Mouse (Mus musculus) lung, embryonic 16.5 days (tissue): ENCODE measurements around the gene Cop1. TPM values are rescaled to one million over a fixed set of nuclear protein-coding genes. Genes with fewer than 3 reads are reported as not detected.

Source experiments
- ATAC-seq: fragments of 200-750 bp; cut with Nextera tagmentation; 2 replicates; pipeline ENCODE4 v1.8.0; 2017; ENCODE audit warnings: low read depth, mild to moderate bottlenecking, moderate library complexity
- H3K27ac ChIP-seq: fragments of 300-500 bp; sonication (generic); 2 replicates; pipeline ENCODE4 v1.5.1; 2014; ENCODE audit warnings: mild to moderate bottlenecking, control low read depth, low read length
- H3K27me3 ChIP-seq: fragments of 300-500 bp; sonication (generic); 2 replicates; pipeline ENCODE4 v1.6.1; 2014; ENCODE audit warnings: low read depth, low read length, mixed read lengths; ENCODE audit not compliant: control insufficient read depth, insufficient read depth
- H3K36me3 ChIP-seq: fragments of 300-500 bp; sonication (generic); 2 replicates; pipeline ENCODE4 v1.6.1; 2014; ENCODE audit warnings: low read length; ENCODE audit not compliant: control insufficient read depth, insufficient read depth
- H3K4me1 ChIP-seq: fragments of 300-500 bp; sonication (generic); replicated peaks from 2 replicates; pipeline ENCODE4 v1.6.1; 2014; ENCODE audit warnings: low read length, mixed read lengths; ENCODE audit not compliant: control insufficient read depth, insufficient read depth
- H3K4me2 ChIP-seq: fragments of 300-500 bp; sonication (generic); 2 replicates; pipeline ENCODE4 v1.6.1; 2014; ENCODE audit warnings: low read depth, low read length, control low read depth
- H3K4me3 ChIP-seq: fragments of 300-500 bp; sonication (generic); 2 replicates; pipeline ENCODE4 v1.5.1; 2014; ENCODE audit warnings: mild to moderate bottlenecking, low read length, control low read depth
- H3K9ac ChIP-seq: fragments of 300-500 bp; sonication (generic); 2 replicates; pipeline ENCODE4 v1.6.1; 2014; ENCODE audit warnings: low read length, control low read depth
- H3K9me3 ChIP-seq: fragments of 300-500 bp; sonication (generic); 2 replicates; pipeline ENCODE4 v1.6.1; 2016; ENCODE audit warnings: low read length; ENCODE audit not compliant: control insufficient read depth
- WGBS: fragments of 180-500 bp; shearing (Covaris S2); extraction: QIAGEN DNeasy Blood & Tissue Kit; methylation state at CpG from one replicate; pipeline ENCODE4 v1.1.7; 2014; 5-methylcytosine and 5-hydroxymethylcytosine counted together
- polyA plus RNA-seq: library from polyadenylated mRNA; unstranded; fragments of >200 nt; fragmentation: Nextera tagmentation; extraction: Ambion mirVana; gene quantifications from 2 replicates; pipeline ENCODE4 v1.2.1, GENCODE M21; 2015

Cop1 gene
- polyA plus RNA-seq, 1 experiment from 2014 or later = 12.7 TPM

DNA sequence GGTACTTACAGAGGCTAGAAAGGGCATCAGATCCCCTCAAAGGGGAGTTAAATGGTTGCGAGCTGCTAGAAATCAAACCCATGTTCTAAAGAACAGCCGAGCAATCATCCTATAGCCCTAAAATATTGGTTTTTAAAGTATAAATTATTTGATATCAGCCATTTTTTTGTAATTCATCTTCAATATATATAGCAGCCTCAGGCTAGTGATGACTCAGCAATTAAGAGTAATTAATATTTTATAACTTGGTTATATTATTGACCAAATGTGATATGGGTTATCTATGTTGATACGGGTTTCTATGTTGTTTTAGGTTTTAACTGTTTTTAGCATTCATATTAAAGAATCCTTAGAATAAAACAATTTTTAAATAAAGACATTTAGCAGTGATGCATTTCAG lies 31.7 kb downstream of the Cop1 start:
- Histone ChIP-seq H3K4me1 (no peaks in the 10 kb centered on the region), H3K9ac (no peak overlapping the region), H3K36me3 (peaks cover 3% of the 10 kb centered on the region; the same call in 1 of the 2 replicates), H3K9me3 (no peaks in the 10 kb centered on the region), H3K4me3 (no peak overlapping the region), H3K27me3 (no peaks in the 10 kb centered on the region), H3K27ac (no peak overlapping the region), H3K4me2 (no peak overlapping the region)
- ATAC-seq = no peak
- WGBS = 88% methylated on average over 3 of the region's 3 CpGs

DNA sequence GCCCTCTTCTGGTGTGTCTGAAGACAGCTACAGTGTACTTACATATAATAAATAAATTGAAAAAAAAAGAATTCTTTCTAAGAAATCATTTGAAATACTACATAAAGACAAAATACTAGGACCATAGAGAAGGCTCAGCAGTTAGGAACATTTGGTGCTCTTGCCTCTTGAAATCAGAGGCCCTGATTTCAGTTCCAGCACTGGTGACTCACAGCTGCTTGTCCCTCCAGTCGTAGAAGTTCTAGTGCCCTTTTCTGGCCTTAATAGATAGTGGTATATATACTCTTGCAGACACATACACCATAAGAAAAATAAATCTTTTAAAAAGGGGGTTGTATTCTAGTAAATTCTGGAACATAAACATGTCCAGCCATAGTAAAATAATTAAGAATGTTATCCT lies 48.0 kb downstream of the Cop1 start:
- Histone ChIP-seq H3K4me3 (no peak overlapping the region), H3K27me3 (no peaks in the 10 kb centered on the region), H3K36me3 (peaks cover 8% of the 10 kb centered on the region), H3K9ac (no peak overlapping the region), H3K4me1 (no peaks in the 10 kb centered on the region), H3K27ac (no peak overlapping the region), H3K9me3 (no peaks in the 10 kb centered on the region), H3K4me2 (no peak overlapping the region)
- ATAC-seq = no peak
- WGBS = 91% methylated on average over 1 of the region's 1 CpGs

DNA sequence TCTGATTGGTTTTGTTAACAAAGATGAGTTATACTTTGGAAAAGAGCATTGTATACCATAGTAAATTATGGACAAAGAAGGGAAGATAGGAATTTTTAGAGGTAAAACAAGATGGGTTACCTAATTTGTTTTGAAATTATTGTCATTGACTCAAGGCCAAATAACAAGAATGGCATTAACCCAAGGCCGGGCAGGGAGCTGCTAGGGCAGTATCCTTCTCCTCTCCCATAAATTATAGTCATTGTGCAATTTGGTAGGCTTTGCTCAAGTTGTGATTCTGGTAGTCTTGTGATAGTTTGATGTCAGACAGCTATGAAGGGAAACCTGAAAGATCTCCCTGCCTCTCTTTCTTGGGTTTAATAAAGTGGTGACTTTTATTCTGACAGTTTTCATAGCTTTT lies 49.7 kb downstream of the Cop1 start:
- H3K9me3 ChIP-seq = no peaks in the 10 kb centered on the region

DNA sequence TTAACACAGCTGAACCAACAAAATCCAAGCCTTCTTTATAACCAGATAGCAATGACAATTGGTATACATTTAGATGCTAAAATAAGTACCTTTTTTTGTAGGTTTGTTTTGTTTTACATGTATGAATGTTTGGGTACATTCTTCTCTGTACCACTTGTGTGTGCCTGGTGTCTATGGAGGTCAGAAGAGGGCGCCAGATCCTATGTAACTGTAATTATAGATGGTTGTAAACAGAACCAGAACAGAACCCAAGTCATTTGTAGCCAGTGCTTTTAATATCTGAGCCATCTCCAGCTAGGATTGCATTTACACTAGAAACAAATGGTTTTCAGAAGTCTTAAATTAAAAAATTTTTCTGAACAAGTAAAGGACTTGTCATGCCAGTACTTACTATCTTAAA lies 54.7 kb downstream of the Cop1 start:
- H3K27me3 ChIP-seq = no peaks in the 10 kb centered on the region

More for the DNA sequence above, 49.7 kb downstream of the Cop1 start:
- Histone ChIP-seq H3K9ac (no peak overlapping the region), H3K27me3 (no peaks in the 10 kb centered on the region), H3K27ac (no peak overlapping the region), H3K36me3 (peaks cover 11% of the 10 kb centered on the region), H3K4me2 (no peak overlapping the region), H3K4me3 (no peak overlapping the region), H3K4me1 (no peaks in the 10 kb centered on the region)
- ATAC-seq = no peak
- 90% methylated on average over 1 of the region's 1 CpGs for WGBS

DNA sequence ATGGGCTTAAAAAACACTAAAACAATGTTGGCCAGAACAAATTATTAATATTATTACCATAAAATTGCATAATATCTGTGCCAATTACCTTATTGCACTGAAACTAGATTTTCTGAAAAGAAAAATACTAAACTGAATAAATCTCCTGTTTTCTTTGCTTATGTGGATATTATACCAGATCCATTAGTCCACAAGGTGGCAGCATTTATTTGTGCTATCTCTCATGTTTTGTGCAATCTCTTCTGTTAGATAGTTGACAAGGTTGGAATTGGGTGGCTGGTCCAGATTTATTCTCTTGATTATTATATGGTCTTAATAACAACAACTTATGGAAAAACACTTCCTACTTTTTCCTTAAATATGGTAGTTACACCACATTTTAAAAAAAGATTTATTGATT lies 58.1 kb downstream of the Cop1 start:
- Histone ChIP-seq H3K9ac (no peak overlapping the region), H3K27me3 (no peaks in the 10 kb centered on the region), H3K27ac (no peak overlapping the region), H3K4me2 (no peak overlapping the region), H3K4me3 (no peak overlapping the region), H3K9me3 (no peaks in the 10 kb centered on the region), H3K36me3 (0 out of 2 replicates have a peak, but pooled peaks cover 6% of the 10 kb centered on the region), H3K4me1 (no peaks in the 10 kb centered on the region)
- no peak for ATAC-seq

More for the DNA sequence above, 54.7 kb downstream of the Cop1 start:
- Histone ChIP-seq H3K9me3 (no peaks in the 10 kb centered on the region), H3K4me2 (no peak overlapping the region), H3K27ac (no peak overlapping the region), H3K4me1 (no peaks in the 10 kb centered on the region), H3K9ac (no peak overlapping the region), H3K4me3 (no peak overlapping the region), H3K36me3 (0 out of 2 replicates have a peak, but pooled peaks cover 4% of the 10 kb centered on the region)
- WGBS = 48% methylated on average over 1 of the region's 1 CpGs
- ATAC-seq = no peak

DNA sequence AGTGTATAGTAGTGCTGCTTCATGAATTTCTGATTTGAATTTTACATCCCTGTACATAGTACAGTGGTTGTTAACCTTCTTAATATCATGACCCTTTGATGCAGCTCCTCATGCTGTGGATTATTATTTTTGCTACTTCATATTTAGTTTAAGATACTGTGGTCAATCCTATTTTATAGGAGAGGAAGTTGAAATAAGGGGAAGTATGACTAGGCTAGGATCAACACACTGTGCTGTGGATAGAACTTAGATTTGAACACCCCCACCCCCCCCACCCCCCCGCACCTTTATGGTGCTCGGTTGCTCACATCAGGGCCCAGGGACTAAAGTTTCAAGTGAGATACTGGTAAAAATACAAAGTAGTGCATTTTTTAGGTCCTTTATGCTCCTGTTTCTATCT lies 58.7 kb downstream of the Cop1 start:
- 89% methylated on average over 2 of the region's 2 CpGs for WGBS
- no peaks in the 10 kb centered on the region for H3K9me3 ChIP-seq

DNA sequence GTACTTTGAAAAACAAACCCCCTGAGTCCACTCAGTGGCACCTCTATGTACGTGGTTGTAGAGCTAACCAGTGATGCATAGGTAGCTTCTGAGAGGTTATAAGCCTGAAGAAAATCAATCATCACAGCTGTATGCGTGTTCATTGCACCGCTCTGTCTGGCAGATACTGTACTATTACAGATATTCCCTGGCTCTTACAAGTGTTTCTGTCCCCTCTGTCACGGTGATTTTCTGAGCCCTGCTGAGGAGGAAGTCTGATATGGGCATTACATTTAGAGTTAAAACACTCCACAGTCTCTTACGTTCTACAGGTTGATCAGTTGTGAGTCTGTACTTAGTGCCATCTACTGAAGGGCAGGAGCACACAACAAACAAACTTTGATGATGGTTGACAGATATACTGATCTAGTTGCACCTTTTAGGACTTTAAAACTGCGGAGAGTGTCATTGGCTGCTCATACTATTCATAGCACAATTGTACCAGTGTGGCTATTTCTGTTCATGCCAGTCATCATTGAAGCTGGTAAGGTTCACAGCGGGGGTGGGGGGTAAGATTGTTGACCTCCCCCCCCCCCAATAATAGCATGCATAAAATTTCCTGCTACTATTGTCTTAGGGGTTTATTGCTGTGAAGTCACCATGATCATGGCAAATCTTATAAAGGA lies 69.4 kb downstream of the Cop1 start:
- Histone ChIP-seq H3K9me3 (no peaks in the 10 kb centered on the region), H3K27ac (no peak overlapping the region), H3K4me1 (no peaks in the 10 kb centered on the region), H3K27me3 (no peaks in the 10 kb centered on the region), H3K36me3 (peaks cover 8% of the 10 kb centered on the region), H3K4me2 (no peak overlapping the region), H3K9ac (no peak overlapping the region), H3K4me3 (no peak overlapping the region)
- no peak for ATAC-seq
- 90% methylated on average over 7 of the region's 7 CpGs for WGBS

More for the DNA sequence above, 58.7 kb downstream of the Cop1 start:
- Histone ChIP-seq H3K4me2 (no peak overlapping the region), H3K4me1 (no peaks in the 10 kb centered on the region), H3K27ac (no peak overlapping the region), H3K36me3 (0 out of 2 replicates have a peak, but pooled peaks cover 5% of the 10 kb centered on the region), H3K4me3 (no peak overlapping the region), H3K9ac (no peak overlapping the region), H3K27me3 (no peaks in the 10 kb centered on the region)
- no peak for ATAC-seq

DNA sequence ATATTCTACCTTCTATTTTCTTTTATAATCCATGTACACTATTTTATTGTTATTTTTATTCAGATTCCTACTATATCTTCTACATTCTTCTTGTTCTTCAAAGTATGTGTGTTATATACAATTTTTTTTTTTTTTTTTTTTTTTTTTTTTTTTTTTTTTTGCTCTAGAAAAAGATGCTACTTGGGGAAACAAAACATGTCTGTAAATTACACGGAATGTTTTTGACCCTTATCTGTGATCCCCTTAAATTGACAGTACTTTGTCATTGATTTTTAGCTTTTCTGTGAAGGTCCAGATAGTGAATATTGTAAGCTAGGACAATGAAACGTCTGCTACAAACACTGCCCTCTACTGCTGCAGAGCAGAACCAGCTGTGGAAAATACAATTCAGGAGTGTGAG lies 81.5 kb downstream of the Cop1 start:
- no peak for ATAC-seq
- Histone ChIP-seq H3K9me3 (no peaks in the 10 kb centered on the region), H3K4me2 (no peak overlapping the region), H3K27ac (no peak overlapping the region), H3K27me3 (no peaks in the 10 kb centered on the region), H3K9ac (no peak overlapping the region), H3K4me1 (no peaks in the 10 kb centered on the region), H3K4me3 (no peak overlapping the region), H3K36me3 (peaks cover 7% of the 10 kb centered on the region)
- WGBS = 62% methylated on average over 2 of the region's 2 CpGs

DNA sequence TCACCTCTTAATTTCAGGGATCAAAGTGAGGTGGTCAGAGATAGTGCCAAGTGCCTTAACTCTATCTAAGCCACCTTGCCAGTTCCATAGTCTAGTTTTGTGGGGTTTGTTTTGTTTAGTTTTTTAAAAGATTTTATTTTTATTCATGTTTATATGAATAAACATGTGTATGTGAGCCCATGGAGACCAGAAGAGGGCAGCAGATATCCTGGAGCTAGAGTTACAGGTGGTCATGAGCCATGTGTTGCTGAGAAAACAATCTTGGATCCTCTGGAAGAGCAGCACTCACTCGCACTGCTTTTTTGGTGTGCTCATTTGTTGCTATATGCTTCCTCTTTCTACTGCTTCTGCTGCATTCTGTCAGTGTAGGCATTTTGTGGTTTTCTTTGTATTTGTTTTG lies 90.5 kb downstream of the Cop1 start:
- no peak overlapping the region for H3K27ac ChIP-seq
- no peaks in the 10 kb centered on the region for H3K9me3 ChIP-seq
- 76% methylated on average over 1 of the region's 1 CpGs for WGBS
- no peaks in the 10 kb centered on the region for H3K27me3 ChIP-seq
- no peak overlapping the region for H3K4me3 ChIP-seq
- no peak overlapping the region for H3K9ac ChIP-seq
- H3K4me1 ChIP-seq = no peaks in the 10 kb centered on the region
- peaks cover 8% of the 10 kb centered on the region for H3K36me3 ChIP-seq
- ATAC-seq = no peak
- H3K4me2 ChIP-seq = no peak overlapping the region

DNA sequence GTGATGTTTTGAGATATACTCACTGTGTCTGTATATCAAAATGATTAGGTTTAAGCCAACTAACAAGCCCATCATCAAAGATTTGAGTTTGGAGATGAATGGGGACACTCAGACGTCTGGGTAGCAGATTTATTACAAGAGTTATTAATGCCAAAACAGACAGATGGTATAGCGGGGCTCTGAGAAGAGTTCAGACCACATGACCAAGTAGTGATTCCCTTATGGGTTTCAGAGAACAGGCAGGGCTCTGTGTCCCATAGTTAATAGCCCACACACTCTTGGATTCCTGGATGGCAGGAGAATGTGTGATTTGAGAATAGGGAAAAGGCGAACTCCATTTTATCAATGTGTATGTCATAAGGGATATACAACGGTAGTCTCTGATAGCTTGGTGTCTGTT lies 98.9 kb downstream of the Cop1 start:
- H3K27me3 ChIP-seq = no peaks in the 10 kb centered on the region
- WGBS = 60% methylated on average over 4 of the region's 4 CpGs
- no peak for ATAC-seq

More for the DNA sequence above, 98.9 kb downstream of the Cop1 start:
- H3K9ac ChIP-seq = no peak overlapping the region
- no peak overlapping the region for H3K4me2 ChIP-seq
- no peaks in the 10 kb centered on the region for H3K9me3 ChIP-seq
- H3K4me1 ChIP-seq = no peaks in the 10 kb centered on the region
- H3K27ac ChIP-seq = no peak overlapping the region
- peaks cover 15% of the 10 kb centered on the region for H3K36me3 ChIP-seq
- no peak overlapping the region for H3K4me3 ChIP-seq
